Mouse (Mus musculus): ENCODE data around the gene Pip5k1c. TPM values are rescaled to one million over a fixed set of nuclear protein-coding genes. Genes with fewer than 3 reads are reported as not detected.

Gene Pip5k1c
- polyA plus RNA-seq, 1 experiment from 2014 or later: 33.7 TPM

DNA sequence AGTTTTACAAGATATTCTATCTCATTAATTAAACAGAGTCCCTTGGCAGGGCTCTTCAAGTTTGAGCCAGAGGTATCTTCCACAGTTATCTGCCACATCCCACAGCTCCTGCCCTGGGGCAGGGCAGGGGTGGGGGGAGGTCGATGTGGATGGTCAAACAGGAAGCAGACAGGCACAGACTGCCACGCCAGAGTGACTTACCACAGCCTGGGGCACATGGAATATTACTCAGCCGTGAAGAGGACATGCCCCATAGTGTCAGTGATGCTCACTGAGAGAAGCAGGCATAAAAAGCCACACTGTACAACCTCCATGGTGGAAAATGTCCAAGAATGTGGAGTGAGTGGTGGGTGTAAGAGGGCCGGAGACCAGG, 52.4 kb downstream of the Pip5k1c start:
- no peak for ATAC-seq (ENCODE audit: insufficient number of reproducible peaks, insufficient read depth, low FRiP score, low read depth)
- H3K4me3 ChIP-seq (ENCODE audit: control insufficient read depth in 1 of 2, insufficient read depth in 1 of 2, low read depth in 1 of 2, low read length in 2 of 2): no peak overlapping the region
- H3K27me3 ChIP-seq (ENCODE audit: control insufficient read depth, insufficient read depth, low read length): peaks cover 19% of the 10 kb centered on the region
- no peaks in the 10 kb centered on the region for H3K9me3 ChIP-seq (ENCODE audit: control insufficient read depth, low read length)
- no peak overlapping the region for H3K4me2 ChIP-seq (ENCODE audit: low read length)
- 80% methylated on average over 4 of the region's 4 CpGs for WGBS
- H3K27ac ChIP-seq (replicated peaks in 1 of 2; ENCODE audit: control insufficient read depth in 1 of 2, insufficient read depth in 1 of 2, low read depth in 2 of 2, low read length in 2 of 2): no peak overlapping the region
- H3K36me3 ChIP-seq (ENCODE audit: control insufficient read depth, insufficient read depth, low read length): peaks cover 34% of the 10 kb centered on the region
- H3K4me1 ChIP-seq (ENCODE audit: control insufficient read depth in 2 of 2, insufficient read depth in 2 of 2, low read length in 2 of 2): peaks cover 17 to 26% of the 10 kb centered on the region in 2 experiments
- H3K9ac ChIP-seq (ENCODE audit: low read length): no peak overlapping the region

DNA sequence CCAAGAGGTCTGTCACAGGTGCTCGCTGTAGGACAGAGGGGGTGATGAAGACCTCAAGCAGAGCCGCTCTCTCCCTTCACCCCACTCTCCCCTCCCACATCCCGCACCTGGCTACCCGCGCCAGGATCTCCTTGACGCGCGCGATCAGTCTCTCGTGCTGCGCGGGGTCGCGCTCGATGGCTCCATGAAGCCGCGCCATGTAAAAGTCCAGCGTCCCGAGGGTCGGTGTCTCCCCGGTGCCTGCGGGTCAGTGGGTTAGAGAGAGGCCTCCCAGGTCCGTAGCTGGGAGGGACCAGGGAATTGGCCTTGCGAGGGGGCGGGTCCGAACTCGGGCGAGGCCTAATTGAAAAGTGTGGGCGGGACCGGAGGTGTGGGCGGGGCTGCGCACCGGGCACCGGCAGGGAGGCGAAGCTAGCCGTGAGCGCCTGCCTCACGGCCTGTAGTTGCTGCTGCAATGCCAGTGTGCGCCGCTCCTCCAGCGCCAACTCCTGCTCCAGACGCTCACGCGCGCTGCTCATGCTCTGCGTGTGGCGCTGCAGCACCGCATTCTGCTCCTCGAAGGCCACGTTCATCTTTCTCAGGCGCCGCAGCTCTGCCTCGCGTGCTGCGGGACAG, 53.8 kb downstream of the Pip5k1c start:
- H3K36me3 ChIP-seq (ENCODE audit: control insufficient read depth, insufficient read depth, low read length): peaks cover 34% of the 10 kb centered on the region
- peak overlapping the region; percentile 4 to 10; a peak in 2 of 4 replicates for H3K4me3 ChIP-seq (ENCODE audit: control insufficient read depth in 1 of 2, insufficient read depth in 1 of 2, low read depth in 1 of 2, low read length in 2 of 2)
- H3K27ac ChIP-seq (replicated peaks in 1 of 2; ENCODE audit: control insufficient read depth in 1 of 2, insufficient read depth in 1 of 2, low read depth in 2 of 2, low read length in 2 of 2): no peak overlapping the region
- H3K9me3 ChIP-seq (ENCODE audit: control insufficient read depth, low read length): no peaks in the 10 kb centered on the region
- peak overlapping the region; percentile 49 for H3K4me2 ChIP-seq (ENCODE audit: low read length)
- no peak for ATAC-seq (ENCODE audit: insufficient number of reproducible peaks, insufficient read depth, low FRiP score, low read depth)
- H3K27me3 ChIP-seq (ENCODE audit: control insufficient read depth, insufficient read depth, low read length): peaks cover 19% of the 10 kb centered on the region
- H3K4me1 ChIP-seq (ENCODE audit: control insufficient read depth in 2 of 2, insufficient read depth in 2 of 2, low read length in 2 of 2): peaks cover 17 to 28% of the 10 kb centered on the region in 2 experiments
- peak overlapping the region; percentile 7; the same call in 1 of the 2 replicates for H3K9ac ChIP-seq (ENCODE audit: low read length)
- 17% methylated on average over 55 of the region's 55 CpGs for WGBS

DNA sequence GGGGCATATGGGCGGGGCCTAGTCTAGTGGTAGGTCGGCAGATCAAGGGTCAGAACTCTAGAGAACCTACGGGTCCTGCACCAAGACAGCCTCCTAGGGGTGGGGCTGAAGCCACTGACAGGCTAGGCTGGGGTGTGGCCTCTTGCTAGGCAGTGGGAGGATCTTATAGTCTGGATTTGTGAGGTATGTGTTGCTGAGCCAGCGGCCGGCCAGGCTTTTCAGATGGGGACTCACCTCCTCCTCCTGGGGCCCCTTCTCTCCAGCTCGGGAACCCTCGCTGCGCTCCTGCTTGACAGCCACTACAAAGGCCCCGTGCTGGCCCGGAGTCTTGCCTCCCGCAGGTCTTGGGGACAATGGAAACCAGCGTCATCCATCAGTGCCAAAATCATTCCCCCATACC, 56.4 kb downstream of the Pip5k1c start:
- no peaks in the 10 kb centered on the region for H3K9me3 ChIP-seq (ENCODE audit: control insufficient read depth, low read length)
- H3K27ac ChIP-seq (replicated peaks in 1 of 2; ENCODE audit: control insufficient read depth in 1 of 2, insufficient read depth in 1 of 2, low read depth in 2 of 2, low read length in 2 of 2): peak overlapping the region in 1 of 2 experiments; percentile 84; a peak in 2 of 4 replicates
- no peaks in the 10 kb centered on the region for H3K27me3 ChIP-seq (ENCODE audit: control insufficient read depth, insufficient read depth, low read length)
- H3K9ac ChIP-seq (ENCODE audit: low read length): peak overlapping the region; percentile 96
- H3K36me3 ChIP-seq (ENCODE audit: control insufficient read depth, insufficient read depth, low read length): peaks cover 34% of the 10 kb centered on the region
- peak overlapping the region; percentile 98 for H3K4me2 ChIP-seq (ENCODE audit: low read length)
- ATAC-seq (ENCODE audit: insufficient number of reproducible peaks, insufficient read depth, low FRiP score, low read depth): no peak
- 6% methylated on average over 11 of the region's 12 CpGs for WGBS
- peaks cover 17 to 28% of the 10 kb centered on the region in 2 experiments for H3K4me1 ChIP-seq (ENCODE audit: control insufficient read depth in 2 of 2, insufficient read depth in 2 of 2, low read length in 2 of 2)
- H3K4me3 ChIP-seq (ENCODE audit: control insufficient read depth in 1 of 2, insufficient read depth in 1 of 2, low read depth in 1 of 2, low read length in 2 of 2): peak overlapping the region; percentile 66 to 85

- Histone ChIP-seq H3K4me1 (ENCODE audit: control insufficient read depth in 2 of 2, insufficient read depth in 2 of 2, low read length in 2 of 2) (peaks cover 17 to 28% of the 10 kb centered on the region in 2 experiments), H3K4me2 (ENCODE audit: low read length) (peak overlapping the region; percentile 98), H3K9ac (ENCODE audit: low read length) (peak overlapping the region; percentile 96), H3K27ac (replicated peaks in 1 of 2; ENCODE audit: control insufficient read depth in 1 of 2, insufficient read depth in 1 of 2, low read depth in 2 of 2, low read length in 2 of 2) (peak overlapping the region; percentile 19 to 84), H3K9me3 (ENCODE audit: control insufficient read depth, low read length) (no peaks in the 10 kb centered on the region), H3K36me3 (ENCODE audit: control insufficient read depth, insufficient read depth, low read length) (peaks cover 34% of the 10 kb centered on the region), H3K27me3 (ENCODE audit: control insufficient read depth, insufficient read depth, low read length) (no peaks in the 10 kb centered on the region), H3K4me3 (ENCODE audit: control insufficient read depth in 1 of 2, insufficient read depth in 1 of 2, low read depth in 1 of 2, low read length in 2 of 2) (peak overlapping the region; percentile 66 to 85)
- WGBS: under 1% methylated on average over 26 of the region's 29 CpGs
- ATAC-seq (ENCODE audit: insufficient number of reproducible peaks, insufficient read depth, low FRiP score, low read depth): 0 out of 2 replicates have a peak, but pooled peaks have one; percentile 6
These were observed 57.2 kb downstream of the Pip5k1c start for GRCm38 (mm10) chr10:81349961-81350350.

DNA sequence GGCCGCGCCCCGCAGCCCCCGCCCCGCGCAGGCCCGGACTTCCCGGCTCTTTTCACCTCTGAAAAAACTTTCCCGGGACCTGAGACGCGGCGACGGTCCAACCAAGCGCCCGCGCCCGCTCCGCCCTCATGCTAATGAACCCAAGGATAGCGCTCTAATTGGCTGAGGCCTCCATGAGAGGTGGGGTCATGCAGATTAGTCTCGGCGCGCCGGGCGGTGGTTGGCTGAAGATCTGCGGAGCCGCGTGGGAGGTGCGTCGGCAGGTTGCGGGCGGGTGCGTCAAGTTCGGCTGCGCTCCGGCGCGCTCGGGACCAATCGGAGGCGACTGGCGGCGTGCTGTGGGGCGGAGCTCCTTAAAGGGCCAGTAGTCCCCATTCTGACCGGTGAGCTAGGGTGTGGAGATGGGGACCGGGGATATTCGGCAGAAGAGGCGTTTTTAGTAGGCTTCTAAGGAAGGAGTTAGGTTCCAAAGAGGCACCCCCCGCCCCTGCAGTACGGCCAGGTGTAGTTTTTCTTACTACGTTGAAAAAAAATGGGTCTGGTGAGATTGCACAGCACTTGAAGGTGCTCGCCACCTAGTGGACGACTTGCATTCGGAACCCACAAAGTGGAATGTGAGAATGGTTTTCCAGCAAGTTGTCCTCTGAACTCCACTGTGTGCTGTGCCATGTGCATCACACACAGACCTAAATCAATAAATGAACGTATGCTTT, 57.7 kb downstream of the Pip5k1c start, which contains the start of gene Hmg20b:
Gene Hmg20b (minus strand): TSS at position 130 of the 713 bp plus-strand sequence.
- peak within 1 kb of the TSS; percentile 98 for H3K4me2 ChIP-seq (ENCODE audit: low read length)
- H3K9ac ChIP-seq (ENCODE audit: low read length): peak within 1 kb of the TSS; percentile 96
- peak within 1 kb of the TSS; percentile 52 to 84 for H3K27ac ChIP-seq (replicated peaks in 1 of 2; ENCODE audit: control insufficient read depth in 1 of 2, insufficient read depth in 1 of 2, low read depth in 2 of 2, low read length in 2 of 2)
- H3K27me3 ChIP-seq (ENCODE audit: control insufficient read depth, insufficient read depth, low read length): no peaks in the 10 kb centered on the region
- H3K9me3 ChIP-seq (ENCODE audit: control insufficient read depth, low read length): no peaks in the 10 kb centered on the region
- peak within 1 kb of the TSS; percentile 67 to 85 for H3K4me3 ChIP-seq (ENCODE audit: control insufficient read depth in 1 of 2, insufficient read depth in 1 of 2, low read depth in 1 of 2, low read length in 2 of 2)
- peaks cover 17 to 28% of the 10 kb centered on the region in 2 experiments for H3K4me1 ChIP-seq (ENCODE audit: control insufficient read depth in 2 of 2, insufficient read depth in 2 of 2, low read length in 2 of 2)
- peak; percentile 93 for ATAC-seq (ENCODE audit: insufficient number of reproducible peaks, insufficient read depth, low FRiP score, low read depth)
- H3K36me3 ChIP-seq (ENCODE audit: control insufficient read depth, insufficient read depth, low read length): peaks cover 31% of the 10 kb centered on the region
- WGBS: under 1% methylated on average over 54 of the region's 54 CpGs

DNA sequence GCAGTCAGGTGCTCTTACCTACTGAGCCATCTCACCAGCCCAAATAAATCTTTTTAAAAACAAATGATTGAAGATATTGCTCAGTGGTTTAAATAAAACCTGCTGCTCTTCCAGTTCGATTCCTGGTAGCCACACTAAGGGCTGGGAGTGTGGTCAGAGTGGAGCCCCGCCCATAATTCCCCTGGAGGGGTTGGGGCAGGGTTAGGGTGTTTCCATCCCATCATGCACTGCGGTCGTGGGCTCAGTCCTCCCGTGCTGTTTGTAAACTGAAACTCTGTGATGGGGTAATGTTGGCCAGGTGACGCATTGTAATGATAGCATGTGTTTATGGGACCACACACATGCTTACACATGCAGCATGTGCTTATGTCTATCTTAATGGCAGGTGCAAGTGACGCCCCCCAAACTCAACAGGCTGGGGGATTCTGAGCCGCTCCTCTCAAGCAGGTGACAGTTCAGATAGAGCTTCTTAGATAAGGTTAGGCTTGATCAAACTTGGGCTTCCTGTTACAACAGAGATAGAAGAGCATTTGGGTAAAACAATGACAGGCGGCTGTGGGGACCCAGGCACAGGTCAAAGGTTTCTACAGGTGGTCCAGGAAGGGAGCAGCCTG, 59.0 kb downstream of the Pip5k1c start:
- Histone ChIP-seq H3K36me3 (ENCODE audit: control insufficient read depth, insufficient read depth, low read length) (peaks cover 19% of the 10 kb centered on the region), H3K4me2 (ENCODE audit: low read length) (no peak overlapping the region), H3K9ac (ENCODE audit: low read length) (no peak overlapping the region), H3K4me1 (ENCODE audit: control insufficient read depth in 2 of 2, insufficient read depth in 2 of 2, low read length in 2 of 2) (peaks cover 14 to 31% of the 10 kb centered on the region in 2 experiments), H3K27me3 (ENCODE audit: control insufficient read depth, insufficient read depth, low read length) (no peaks in the 10 kb centered on the region), H3K4me3 (ENCODE audit: control insufficient read depth in 1 of 2, insufficient read depth in 1 of 2, low read depth in 1 of 2, low read length in 2 of 2) (no peak overlapping the region), H3K27ac (replicated peaks in 1 of 2; ENCODE audit: control insufficient read depth in 1 of 2, insufficient read depth in 1 of 2, low read depth in 2 of 2, low read length in 2 of 2) (no peak overlapping the region), H3K9me3 (ENCODE audit: control insufficient read depth, low read length) (no peaks in the 10 kb centered on the region)
- ATAC-seq (ENCODE audit: insufficient number of reproducible peaks, insufficient read depth, low FRiP score, low read depth): no peak
- 22% methylated on average over 9 of the region's 9 CpGs for WGBS

GRCm38 (mm10) chr10:81354738-81355477, 62.1 kb downstream of the Pip5k1c start:
- WGBS: 61% methylated on average over 9 of the region's 9 CpGs
- Histone ChIP-seq H3K36me3 (ENCODE audit: control insufficient read depth, insufficient read depth, low read length) (no peaks in the 10 kb centered on the region), H3K4me3 (ENCODE audit: control insufficient read depth in 1 of 2, insufficient read depth in 1 of 2, low read depth in 1 of 2, low read length in 2 of 2) (no peak overlapping the region), H3K27me3 (ENCODE audit: control insufficient read depth, insufficient read depth, low read length) (no peaks in the 10 kb centered on the region), H3K27ac (replicated peaks in 1 of 2; ENCODE audit: control insufficient read depth in 1 of 2, insufficient read depth in 1 of 2, low read depth in 2 of 2, low read length in 2 of 2) (no peak overlapping the region), H3K9me3 (ENCODE audit: control insufficient read depth, low read length) (no peaks in the 10 kb centered on the region), H3K4me2 (ENCODE audit: low read length) (no peak overlapping the region), H3K4me1 (ENCODE audit: control insufficient read depth in 2 of 2, insufficient read depth in 2 of 2, low read length in 2 of 2) (peaks cover 9 to 25% of the 10 kb centered on the region in 2 experiments), H3K9ac (ENCODE audit: low read length) (0 out of 2 replicates have a peak overlapping the region, but pooled peaks have one; percentile 19)
- no peak for ATAC-seq (ENCODE audit: insufficient number of reproducible peaks, insufficient read depth, low FRiP score, low read depth)

Data from heart, embryonic 14.5 days (tissue).